Mouse (Mus musculus): ENCODE results near the gene Ap1m2.

The Ap1m2 gene

DNA sequence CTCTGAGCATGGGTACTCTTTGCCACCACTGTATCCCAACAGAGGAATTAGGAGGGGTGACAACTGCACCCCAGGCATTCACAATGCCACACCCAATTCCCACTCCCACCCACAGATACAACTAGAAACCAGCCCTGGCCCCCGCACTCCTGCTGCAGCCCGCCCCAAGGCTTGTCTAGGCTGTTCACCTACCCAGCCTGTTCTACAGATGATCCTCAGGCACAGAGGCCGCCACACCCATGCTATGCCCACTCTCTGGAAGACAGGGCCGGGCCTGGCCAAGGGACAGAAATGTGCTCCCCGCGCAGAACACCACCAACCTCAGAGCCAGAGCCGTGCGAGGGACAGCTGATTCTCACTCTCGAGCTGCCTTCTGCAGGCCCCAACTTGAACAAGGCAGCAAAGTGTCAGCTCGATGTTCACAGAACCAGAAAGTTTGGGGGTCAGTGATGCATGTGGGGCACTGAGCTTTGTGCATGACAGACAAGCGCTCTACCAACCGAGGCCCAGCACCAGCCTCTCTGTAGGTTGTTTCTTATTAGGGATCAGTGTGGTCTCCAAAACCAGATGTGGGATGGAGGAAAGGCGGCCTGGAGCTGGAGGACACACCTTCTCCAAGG, 60.9 kb downstream of the Ap1m2 start:
- peak overlapping the region; percentile 41 for H3K4me3 ChIP-seq (replicated peaks; ENCODE audit: low read length)
- H3K9me3 ChIP-seq (ENCODE audit: low read length): no peaks in the 10 kb centered on the region
- no peak for TF ChIP-seq CTCF (conservative IDR thresholded peaks at IDR 0.05; ENCODE audit: low read length)
- no peak for TF ChIP-seq POU5F1 (IDR thresholded peaks at IDR 0.05; ENCODE audit: borderline replicate concordance, low read length)
- TF ChIP-seq NANOG (IDR thresholded peaks at IDR 0.05; ENCODE audit: borderline replicate concordance, low read length): no peak
- H3K36me3 ChIP-seq (ENCODE audit: insufficient read depth, low read length): no peaks in the 10 kb centered on the region
- H3K4me1 ChIP-seq (replicated peaks; ENCODE audit: low read depth, low read length): peaks cover 40% of the 10 kb centered on the region
- H3K27me3 ChIP-seq (ENCODE audit: insufficient read depth, low read length): peaks cover 41% of the 10 kb centered on the region

DNA sequence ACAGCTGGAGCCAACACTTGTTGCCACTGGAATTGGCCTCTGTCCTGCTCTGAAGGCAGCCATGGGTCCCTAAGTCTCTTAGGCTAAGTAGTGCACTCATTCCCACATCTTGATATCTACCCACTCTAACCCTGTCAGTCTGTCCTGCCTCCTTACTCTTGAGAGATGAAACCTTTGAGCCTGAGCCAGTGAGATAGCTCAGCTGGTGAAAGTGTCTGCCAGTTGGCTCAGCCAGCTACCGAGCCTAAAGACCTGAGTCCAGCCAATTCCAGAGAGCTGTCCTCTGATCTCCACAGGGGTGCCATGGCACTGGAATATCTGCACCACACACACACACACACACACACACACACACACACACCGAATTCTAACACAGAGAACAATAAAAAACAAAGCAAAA, 61.6 kb downstream of the Ap1m2 start:
- peaks cover 48% of the 10 kb centered on the region for H3K27me3 ChIP-seq (ENCODE audit: insufficient read depth, low read length)
- H3K9me3 ChIP-seq (ENCODE audit: low read length): no peaks in the 10 kb centered on the region
- TF ChIP-seq CTCF (conservative IDR thresholded peaks at IDR 0.05; ENCODE audit: low read length): no peak
- H3K4me3 ChIP-seq (replicated peaks; ENCODE audit: low read length): no peak overlapping the region
- no peaks in the 10 kb centered on the region for H3K36me3 ChIP-seq (ENCODE audit: insufficient read depth, low read length)
- H3K4me1 ChIP-seq (replicated peaks; ENCODE audit: low read depth, low read length): peaks cover 40% of the 10 kb centered on the region

DNA sequence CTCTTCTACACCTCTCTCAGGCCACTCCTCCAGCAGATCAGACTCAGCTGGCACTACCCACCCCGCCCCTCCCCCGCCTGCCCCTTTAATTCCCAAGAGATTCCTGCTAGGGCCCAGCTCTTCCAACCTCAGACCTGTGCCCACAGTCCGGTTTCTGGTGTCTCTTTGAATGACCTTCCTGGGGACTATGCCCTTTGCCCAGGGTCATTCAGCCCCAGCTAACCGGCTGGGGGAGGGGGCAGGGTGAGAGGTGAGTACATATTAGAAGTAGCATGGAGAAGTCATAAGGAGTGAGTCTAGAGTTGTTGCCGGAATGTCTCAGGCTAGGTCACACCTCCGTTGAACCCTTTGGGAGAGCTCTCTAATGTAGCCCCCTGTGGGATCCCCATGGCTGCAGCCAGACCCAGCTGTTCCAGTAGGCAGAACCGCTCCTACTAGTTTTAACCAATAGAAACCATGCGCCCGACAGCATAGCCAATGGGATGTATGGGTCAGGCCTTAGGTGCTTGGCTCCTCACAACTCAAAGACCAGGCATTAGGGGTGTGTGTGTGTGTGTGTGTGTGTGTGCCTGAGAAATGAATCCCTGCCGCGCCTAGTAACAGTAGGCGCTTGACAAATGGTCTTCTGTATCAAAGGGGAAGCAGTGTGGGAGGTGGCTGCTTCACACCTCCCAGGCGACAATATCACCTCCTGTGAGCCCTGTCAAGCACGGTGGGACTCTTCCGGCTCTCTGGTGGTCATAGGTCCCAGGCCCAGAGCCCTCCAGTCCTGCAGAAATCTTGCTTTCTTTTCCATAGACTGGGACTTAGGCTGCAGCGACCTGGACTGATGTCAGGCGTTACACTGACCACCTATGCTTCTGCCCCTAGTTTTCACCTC, 62.3 kb downstream of the Ap1m2 start:
- Histone ChIP-seq H3K9me3 (ENCODE audit: low read length) (no peaks in the 10 kb centered on the region), H3K4me1 (replicated peaks; ENCODE audit: low read depth, low read length) (peaks cover 45% of the 10 kb centered on the region), H3K36me3 (ENCODE audit: insufficient read depth, low read length) (no peaks in the 10 kb centered on the region), H3K27me3 (ENCODE audit: insufficient read depth, low read length) (peaks cover 54% of the 10 kb centered on the region), H3K4me3 (replicated peaks; ENCODE audit: low read length) (no peak overlapping the region)
- no peak for TF ChIP-seq NANOG (IDR thresholded peaks at IDR 0.05; ENCODE audit: borderline replicate concordance, low read length)

DNA sequence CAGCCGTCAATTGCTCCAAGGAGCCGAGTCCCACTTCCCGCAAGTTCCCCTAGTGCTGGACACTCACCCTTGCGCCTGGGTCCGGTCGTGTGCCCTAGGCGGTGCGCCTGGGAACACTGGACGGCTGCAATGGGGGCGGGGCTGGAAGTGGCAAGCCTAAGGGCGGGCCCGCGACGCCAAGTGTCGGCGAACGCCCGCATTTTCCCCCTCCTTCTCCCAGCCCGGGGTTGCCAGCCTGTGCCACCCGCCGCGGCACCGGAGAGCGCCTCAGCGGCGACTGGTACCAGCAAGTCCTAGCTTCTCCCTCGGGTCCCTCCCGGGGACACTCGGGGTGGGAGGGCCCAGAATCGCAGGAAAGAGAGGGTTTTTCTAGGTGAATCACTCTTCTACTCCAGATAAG, 63.8 kb downstream of the Ap1m2 start, which contains the start of gene S1pr5:
Gene S1pr5 (minus strand): TSS at position 118 of the 400 bp plus-strand sequence.
- TF ChIP-seq CTCF (conservative IDR thresholded peaks at IDR 0.05; ENCODE audit: low read length) (no peak), POU5F1 (IDR thresholded peaks at IDR 0.05; ENCODE audit: borderline replicate concordance, low read length) (no peak), NANOG (IDR thresholded peaks at IDR 0.05; ENCODE audit: borderline replicate concordance, low read length) (no peak)
- Histone ChIP-seq H3K9me3 (ENCODE audit: low read length) (no peaks in the 10 kb centered on the region), H3K36me3 (ENCODE audit: insufficient read depth, low read length) (no peaks in the 10 kb centered on the region), H3K4me3 (replicated peaks; ENCODE audit: low read length) (peak within 1 kb of the TSS; percentile 73), H3K4me1 (replicated peaks; ENCODE audit: low read depth, low read length) (peaks cover 54% of the 10 kb centered on the region), H3K27me3 (ENCODE audit: insufficient read depth, low read length) (peaks cover 70% of the 10 kb centered on the region)

DNA sequence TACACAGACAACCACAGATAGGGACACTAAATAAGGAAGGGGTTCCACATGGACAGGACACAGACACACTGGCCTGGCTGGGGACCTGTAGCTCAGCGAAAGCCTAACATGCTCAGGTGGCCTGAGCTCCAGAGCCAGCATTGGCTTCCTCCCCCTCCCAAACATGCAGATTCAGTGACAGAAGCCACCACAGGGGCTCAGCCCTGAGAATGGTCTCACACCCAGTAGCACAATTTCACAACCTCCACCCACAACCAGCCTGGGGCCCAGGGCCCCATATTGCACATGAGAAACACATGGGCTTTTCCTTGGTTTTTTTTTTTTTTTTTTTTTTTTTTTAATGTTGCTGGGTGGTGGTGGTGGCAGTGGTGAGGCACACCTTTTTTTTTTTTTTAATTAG, 65.8 kb downstream of the Ap1m2 start:
- H3K27me3 ChIP-seq (ENCODE audit: insufficient read depth, low read length): peaks cover 84% of the 10 kb centered on the region
- TF ChIP-seq NANOG (IDR thresholded peaks at IDR 0.05; ENCODE audit: borderline replicate concordance, low read length) (no peak), POU5F1 (IDR thresholded peaks at IDR 0.05; ENCODE audit: borderline replicate concordance, low read length) (no peak), CTCF (conservative IDR thresholded peaks at IDR 0.05; ENCODE audit: low read length) (no peak)
- no peaks in the 10 kb centered on the region for H3K36me3 ChIP-seq (ENCODE audit: insufficient read depth, low read length)
- H3K4me3 ChIP-seq (replicated peaks; ENCODE audit: low read length): no peak overlapping the region
- H3K9me3 ChIP-seq (ENCODE audit: low read length): no peaks in the 10 kb centered on the region
- H3K4me1 ChIP-seq (replicated peaks; ENCODE audit: low read depth, low read length): peaks cover 54% of the 10 kb centered on the region

DNA sequence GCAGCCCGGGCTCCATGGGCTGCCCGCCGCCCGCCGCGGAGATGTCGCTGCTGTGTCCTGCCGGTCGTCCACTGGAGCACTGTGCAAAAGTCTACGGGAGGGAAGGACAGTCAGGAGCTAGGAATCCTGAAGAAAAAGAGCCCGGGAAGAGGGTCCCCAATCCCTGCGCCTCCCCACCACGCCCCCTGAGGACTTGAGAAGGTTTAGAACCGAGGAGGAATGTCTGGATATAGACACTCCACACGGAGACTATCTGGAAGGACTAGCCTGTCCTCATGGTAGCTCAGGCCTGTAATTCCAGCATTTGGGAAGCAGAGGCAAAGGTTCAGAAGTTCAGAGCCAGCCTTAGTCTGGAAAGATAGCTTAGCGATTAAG, 67.0 kb downstream of the Ap1m2 start:
- H3K4me1 ChIP-seq (replicated peaks; ENCODE audit: low read depth, low read length): peaks cover 55% of the 10 kb centered on the region
- H3K4me3 ChIP-seq (replicated peaks; ENCODE audit: low read length): peak overlapping the region; percentile 78
- peaks cover 79% of the 10 kb centered on the region for H3K27me3 ChIP-seq (ENCODE audit: insufficient read depth, low read length)
- H3K36me3 ChIP-seq (ENCODE audit: insufficient read depth, low read length): no peaks in the 10 kb centered on the region
- TF ChIP-seq CTCF (conservative IDR thresholded peaks at IDR 0.05; ENCODE audit: low read length) (no peak), POU5F1 (IDR thresholded peaks at IDR 0.05; ENCODE audit: borderline replicate concordance, low read length) (no peak), NANOG (IDR thresholded peaks at IDR 0.05; ENCODE audit: borderline replicate concordance, low read length) (no peak)
- H3K9me3 ChIP-seq (ENCODE audit: low read length): no peaks in the 10 kb centered on the region

DNA sequence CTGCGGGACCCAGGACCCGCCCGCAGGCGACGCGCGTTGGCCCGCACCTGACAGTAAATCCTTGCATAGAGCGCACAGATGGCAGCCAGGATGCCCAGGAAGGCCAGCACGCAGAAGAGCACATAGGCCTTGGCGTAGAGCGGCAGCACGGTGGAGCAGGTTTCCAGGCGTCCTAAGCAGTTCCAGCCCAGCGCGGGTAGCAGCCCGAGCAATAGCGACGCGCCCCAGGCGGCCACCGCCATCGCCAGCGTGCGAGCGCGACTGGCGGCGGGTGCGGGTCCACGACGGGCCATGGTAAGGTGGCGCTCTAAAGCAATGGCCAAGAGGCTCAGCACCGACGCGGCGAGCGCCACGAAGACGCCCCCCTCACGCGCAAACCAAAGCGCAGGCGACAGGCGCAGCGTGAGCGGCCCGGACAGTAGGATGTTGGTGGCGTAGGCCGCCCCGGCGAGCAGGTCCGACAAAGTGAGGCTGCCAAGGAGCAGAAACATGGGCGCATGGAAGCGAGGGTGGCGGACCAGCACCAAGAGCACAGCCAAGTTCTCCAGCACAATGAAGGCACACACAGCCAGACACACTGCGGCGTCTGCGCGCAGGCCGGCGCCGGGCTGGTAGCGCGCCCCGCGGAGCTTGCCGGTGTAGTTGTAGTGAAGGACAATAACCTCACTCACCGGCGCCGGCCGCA, 67.6 kb downstream of the Ap1m2 start:
- Histone ChIP-seq H3K4me3 (replicated peaks; ENCODE audit: low read length) (peak overlapping the region; percentile 78), H3K4me1 (replicated peaks; ENCODE audit: low read depth, low read length) (peaks cover 55% of the 10 kb centered on the region), H3K36me3 (ENCODE audit: insufficient read depth, low read length) (no peaks in the 10 kb centered on the region), H3K9me3 (ENCODE audit: low read length) (no peaks in the 10 kb centered on the region), H3K27me3 (ENCODE audit: insufficient read depth, low read length) (peaks cover 74% of the 10 kb centered on the region)
- TF ChIP-seq NANOG (IDR thresholded peaks at IDR 0.05; ENCODE audit: borderline replicate concordance, low read length) (no peak), POU5F1 (IDR thresholded peaks at IDR 0.05; ENCODE audit: borderline replicate concordance, low read length) (no peak), CTCF (conservative IDR thresholded peaks at IDR 0.05; ENCODE audit: low read length) (no peak)

Measured in E14TG2a.4 (cell line).